Mouse (Mus musculus) CD8-positive naive resting alpha-beta T cell, adult 2 months (primary cell): Measurements from ENCODE around the gene Susd2.

ENCODE experiments used
- DNase-seq, 2 experiments: peaks; one replicate each; pipeline ENCODE4 v3.0.0; 2022; ENCODE audit warnings: low read depth in 2 of 2, low spot score in 2 of 2

Gene Susd2

DNA sequence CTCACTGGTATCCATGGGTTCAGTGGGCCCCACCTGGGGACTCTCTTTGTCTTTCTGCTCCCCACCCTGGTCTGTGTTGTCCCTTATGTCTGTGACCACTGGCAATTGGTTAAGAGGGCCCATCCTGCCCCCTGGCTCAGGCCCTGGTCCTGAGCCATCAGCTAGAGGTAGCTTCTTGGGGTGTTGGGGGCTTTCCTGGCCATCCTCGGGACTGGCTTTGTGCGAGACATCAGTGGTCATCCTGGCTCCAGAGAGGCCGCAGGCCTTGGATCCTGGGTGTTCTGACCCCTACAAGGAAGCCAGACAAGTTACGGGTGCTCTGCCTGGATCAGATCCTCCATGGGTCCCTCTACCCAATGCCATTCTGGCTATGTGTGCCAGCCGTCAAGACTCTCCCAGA is 13.4 kb upstream of the Susd2 start:
- DNase-seq, result no peak

- DNase-seq, result no peak
These were observed 10.2 kb upstream of the Susd2 start for GRCm38 (mm10) chr10:75654053-75654452.

GRCm38 (mm10) chr10:75651381-75652068 is 7.7 kb upstream of the Susd2 start:
- DNase-seq, result no peak

DNA sequence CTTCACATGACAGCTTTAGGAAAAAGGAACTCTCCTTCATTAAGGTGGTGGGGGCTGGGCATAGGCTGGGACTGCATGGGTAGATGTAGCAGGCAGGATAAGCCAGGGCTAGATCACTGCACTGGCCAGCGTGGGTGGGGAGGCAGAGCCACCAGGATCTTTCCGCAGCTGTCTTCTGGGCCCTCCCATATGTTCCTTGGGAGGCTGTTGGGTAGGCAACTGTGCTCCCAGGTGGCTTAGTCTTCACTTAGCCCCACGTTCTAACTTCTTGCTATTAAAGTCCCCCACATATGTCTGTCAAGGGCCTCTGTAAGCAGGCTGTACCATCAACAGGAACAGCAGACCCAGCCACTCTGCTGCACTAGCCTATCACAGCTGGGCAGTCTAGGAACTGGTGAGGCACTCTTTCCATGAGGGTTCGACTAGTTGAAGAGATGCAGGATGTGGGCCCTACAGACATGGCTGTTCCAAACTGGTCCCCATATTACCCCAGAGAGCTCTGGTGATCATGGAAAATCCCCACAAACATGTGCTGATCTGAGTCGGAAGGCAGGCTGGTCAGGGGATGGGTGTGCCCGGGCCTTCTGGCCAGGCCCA is 6.6 kb upstream of the Susd2 start:
- DNase-seq, result no peak

GRCm38 (mm10) chr10:75649406-75649995 is 5.7 kb upstream of the Susd2 start:
- no peak for DNase-seq

- DNase-seq, result no peak
These were observed 5.2 kb upstream of the Susd2 start for GRCm38 (mm10) chr10:75649001-75649400.

- no peak for DNase-seq
These were observed 4.3 kb upstream of the Susd2 start for GRCm38 (mm10) chr10:75648091-75648490.

GRCm38 (mm10) chr10:75647362-75647761 is 3.6 kb upstream of the Susd2 start:
- DNase-seq, result no peak

GRCm38 (mm10) chr10:75646406-75646805 is 2.6 kb upstream of the Susd2 start:
- no peak for DNase-seq

DNA sequence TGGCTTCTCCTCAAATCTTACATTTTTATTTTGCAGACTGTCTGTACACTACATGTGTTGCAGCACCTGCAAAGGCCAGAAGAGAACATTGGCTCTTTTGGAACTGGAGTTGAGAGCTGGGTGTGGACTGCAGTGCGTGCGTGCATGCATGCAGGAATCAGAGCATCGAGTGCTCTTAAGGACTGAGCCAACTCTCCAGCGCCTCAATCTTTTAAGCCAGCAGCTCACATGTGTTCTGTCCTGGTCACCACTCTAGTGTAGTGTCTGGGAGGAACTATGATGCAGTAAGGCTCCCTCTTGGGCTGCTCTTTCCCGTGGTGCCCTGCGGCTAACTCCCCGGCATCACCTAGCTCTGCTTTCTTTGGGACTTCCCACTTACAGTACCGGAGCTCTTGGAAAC is 1.8 kb upstream of the Susd2 start:
- no peak for DNase-seq

DNA sequence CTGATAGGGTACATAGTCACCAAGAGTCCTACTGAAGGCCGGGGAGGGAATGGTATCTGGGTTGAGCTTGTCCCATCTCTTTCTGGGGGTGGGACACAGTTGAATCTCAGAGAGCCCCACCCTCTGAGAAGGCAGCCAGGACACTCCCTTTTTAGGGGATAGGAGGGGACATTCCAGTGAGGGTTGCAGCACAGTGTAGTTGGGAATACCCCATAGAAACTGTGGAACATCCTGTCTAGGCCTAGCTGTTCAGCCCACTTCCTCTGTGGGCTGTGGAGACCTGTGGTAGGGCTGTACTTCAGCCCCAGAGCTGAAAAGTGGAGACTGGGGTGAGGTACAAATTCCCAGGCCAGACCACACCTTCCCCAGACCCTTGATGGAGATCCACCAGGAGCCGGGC is 917 bp downstream of the Susd2 start:
- DNase-seq, result no peak

DNA sequence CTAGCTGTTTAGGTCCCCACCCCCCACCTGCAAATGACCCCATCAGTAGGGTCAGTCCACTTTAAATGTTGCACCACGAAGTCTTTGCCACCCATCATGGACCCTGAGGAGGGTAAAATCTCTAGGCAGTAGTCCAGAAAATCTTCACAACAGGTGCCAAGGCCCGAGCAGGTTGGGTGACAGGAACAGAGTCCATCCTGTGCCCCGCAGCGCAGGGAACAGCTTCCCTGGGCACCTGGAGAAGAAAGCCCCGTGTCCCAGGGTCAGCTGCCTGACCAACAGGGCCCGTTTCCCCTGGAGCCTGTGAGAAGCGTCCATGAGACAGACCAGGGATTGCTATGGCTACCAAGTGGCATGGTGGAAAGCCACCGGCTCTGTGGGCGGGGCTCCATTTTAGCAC is 1.4 kb downstream of the Susd2 start:
- DNase-seq, result no peak

GRCm38 (mm10) chr10:75641721-75642222 is 2.0 kb downstream of the Susd2 start:
- no peak for DNase-seq

DNA sequence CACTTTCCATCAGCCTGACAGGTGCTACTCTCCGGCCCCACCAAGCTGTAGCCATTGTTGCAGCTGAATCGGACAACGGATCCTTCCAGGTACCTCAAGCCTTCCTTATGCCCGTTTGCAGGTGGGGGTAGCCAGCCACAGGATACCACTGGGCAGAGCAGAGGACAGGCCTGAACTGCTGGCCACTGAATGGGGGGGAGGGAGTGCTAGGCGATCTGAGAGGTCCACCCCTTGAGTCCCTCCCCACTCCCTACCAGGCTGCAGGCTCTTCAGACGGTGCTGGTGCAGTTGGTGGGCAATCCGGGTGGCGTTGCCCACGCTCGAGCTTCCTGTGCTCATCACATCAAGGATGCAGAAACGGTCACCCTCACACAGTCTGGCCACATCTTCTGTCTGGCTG is 6.1 kb downstream of the Susd2 start:
- DNase-seq, result no peak

DNA sequence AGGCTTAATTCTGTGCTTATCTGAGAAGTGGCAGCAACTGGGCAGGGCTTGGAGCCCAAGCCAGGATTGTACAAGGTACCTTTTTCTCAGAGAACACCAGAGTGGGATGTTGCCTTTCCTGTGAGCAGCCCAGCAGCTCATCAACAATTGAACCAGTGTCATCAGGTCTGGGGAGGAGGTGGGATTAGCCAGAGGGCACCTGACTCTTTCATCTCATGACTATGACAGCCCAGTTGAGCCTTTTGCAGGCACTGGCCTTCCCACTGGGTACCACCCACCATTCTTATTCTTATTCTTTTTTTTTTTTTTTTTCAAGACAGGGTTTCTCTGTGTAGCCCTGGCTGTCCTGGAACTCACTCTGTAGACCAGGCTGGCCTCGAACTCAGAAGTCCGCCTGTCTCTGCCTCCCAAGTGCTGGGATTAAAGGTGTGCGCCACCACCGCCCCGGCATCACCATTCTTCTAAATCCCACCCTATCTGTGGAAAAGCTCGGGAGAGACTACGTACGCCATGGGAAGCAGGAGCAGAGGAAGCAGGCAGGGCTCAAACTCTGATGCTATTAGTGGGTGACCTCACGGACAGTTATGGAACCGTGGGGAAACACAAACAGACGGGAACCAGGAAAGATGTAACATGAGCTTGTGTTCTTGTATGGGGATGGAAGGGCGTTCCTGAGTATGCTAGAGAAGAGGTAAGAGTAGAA is 7.6 kb downstream of the Susd2 start:
- DNase-seq, result no peak

DNA sequence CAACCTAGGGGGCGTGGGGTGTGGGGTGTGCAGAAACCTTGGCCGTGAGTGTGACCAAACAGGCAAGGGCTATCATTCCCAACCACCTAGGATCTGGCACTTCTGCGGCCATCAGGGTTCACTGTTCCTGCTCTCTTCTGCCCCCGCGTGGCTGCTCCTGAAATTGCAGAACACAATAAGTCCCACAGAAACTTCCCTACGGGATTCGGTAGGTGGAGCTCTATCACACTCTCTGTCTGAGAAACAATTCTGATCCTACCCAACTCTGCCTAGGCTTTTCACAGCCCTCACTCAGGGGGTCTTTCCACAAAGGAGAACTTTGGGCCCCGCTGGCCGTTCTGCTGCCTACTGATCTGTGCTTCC is 8.1 kb downstream of the Susd2 start:
- peak; percentile 67 to 71 for DNase-seq

DNA sequence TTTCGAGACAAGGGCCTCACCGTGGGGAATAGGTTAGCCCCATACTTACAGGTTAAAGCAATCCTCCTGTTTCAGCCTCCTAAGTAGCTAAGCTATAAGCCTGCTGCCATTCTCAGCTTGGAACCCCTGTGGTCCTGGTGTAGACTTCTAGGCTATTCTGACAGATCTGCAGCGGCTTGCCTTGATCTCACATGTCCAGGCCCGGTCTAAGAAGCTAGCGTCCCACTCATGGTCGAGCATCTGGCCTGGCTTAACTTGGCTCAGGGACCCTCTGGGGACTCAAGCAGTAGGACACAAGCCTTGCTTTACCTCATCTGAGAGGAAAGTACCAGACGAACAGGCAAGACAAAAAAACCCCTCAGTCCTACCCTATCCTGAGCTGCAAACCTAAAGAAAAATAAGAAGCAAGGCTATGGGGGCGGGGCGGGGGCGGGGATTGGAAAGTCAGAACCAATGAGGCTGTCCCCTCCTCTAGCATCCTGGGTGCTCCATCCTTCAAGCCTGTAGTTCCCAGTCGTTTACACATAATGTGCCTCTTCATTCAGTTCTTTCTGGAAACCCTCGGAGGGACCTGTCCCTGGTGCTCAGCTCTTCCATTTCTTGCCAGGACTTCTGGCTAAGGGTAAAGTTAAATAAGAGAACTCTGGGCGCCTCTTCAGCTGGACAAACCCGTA is 8.7 kb downstream of the Susd2 start:
- no peak for DNase-seq

GRCm38 (mm10) chr10:75634610-75635009 is 9.2 kb downstream of the Susd2 start:
- no peak for DNase-seq

DNA sequence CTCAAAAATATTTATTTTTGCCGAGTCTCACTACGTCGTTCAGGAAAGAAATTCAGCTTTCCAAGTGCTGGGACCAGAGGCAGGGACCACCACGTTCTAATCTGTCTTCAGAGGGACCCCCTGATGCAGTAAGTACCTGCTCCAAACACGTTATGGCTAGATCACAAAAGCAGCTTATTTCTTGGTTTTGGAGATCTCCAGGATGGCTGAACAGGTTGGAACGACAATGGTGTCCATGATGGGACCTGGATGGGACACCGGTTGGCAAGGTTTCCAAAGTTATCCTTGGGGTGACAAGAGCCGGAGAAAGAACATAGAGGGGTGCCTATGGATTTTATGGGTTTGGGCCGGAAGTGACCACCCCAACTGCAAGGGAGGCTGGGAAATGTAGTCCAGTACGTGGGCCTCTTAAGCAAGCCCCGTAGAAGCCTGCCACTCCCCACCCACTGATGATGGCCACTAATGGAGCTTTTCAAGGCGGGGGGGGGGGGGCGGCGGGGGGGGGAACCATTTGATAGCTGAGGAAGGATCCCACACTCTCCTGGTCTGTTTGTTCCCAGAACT is 10.2 kb downstream of the Susd2 start:
- no peak for DNase-seq

- no peak for DNase-seq
These were observed 10.8 kb downstream of the Susd2 start for GRCm38 (mm10) chr10:75633048-75633447.

DNA sequence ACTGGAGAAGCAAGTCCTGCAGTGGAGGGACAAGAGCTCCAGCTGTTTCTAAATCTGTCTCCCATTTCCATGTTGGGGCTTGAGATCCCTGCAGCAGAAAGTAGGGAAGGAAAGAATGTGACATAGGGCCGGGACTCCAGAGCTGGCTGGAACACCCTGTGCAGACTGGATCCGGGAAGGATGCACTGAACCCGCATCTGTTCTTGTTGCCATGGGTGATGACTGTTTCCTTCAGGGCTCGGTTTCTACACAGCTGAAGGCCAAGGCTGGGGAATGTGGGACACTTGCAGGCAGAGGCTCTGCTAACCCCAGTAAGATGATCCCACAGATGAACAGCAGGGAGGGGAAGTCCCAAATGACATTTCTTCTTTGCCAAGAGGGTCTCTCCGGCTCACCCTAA is 11.2 kb downstream of the Susd2 start:
- no peak for DNase-seq
